Mouse (Mus musculus) mature B cell (primary cell): ENCODE results near the gene D630045J12Rik.

Experiments used
- in situ Hi-C: fragments of 300-500 bp; cut with MboI; formaldehyde crosslinking; loops from 2 replicates; pipeline ENCODE4 v1.14.3; 2019

D630045J12Rik gene

GRCm38 (mm10) chr6:38134806-38135559 lies 118.8 kb downstream of the D630045J12Rik start:
- in situ Hi-C loops, result no loop called here

GRCm38 (mm10) chr6:38131801-38132231 lies 122.0 kb downstream of the D630045J12Rik start:
- in situ Hi-C loops, result no loop called here

GRCm38 (mm10) chr6:38129883-38130282 lies 123.9 kb downstream of the D630045J12Rik start:
- in situ Hi-C loops, result no loop called here

- in situ Hi-C loops, result no loop called here
These were observed 125.7 kb downstream of the D630045J12Rik start for GRCm38 (mm10) chr6:38128115-38128514.

- in situ Hi-C loops, result no loop called here
These were observed 128.3 kb downstream of the D630045J12Rik start for GRCm38 (mm10) chr6:38125462-38125861.

GRCm38 (mm10) chr6:38124882-38125281 lies 128.9 kb downstream of the D630045J12Rik start:
- in situ Hi-C loops, result no loop called here

- in situ Hi-C loops, result no loop called here
These were observed 129.5 kb downstream of the D630045J12Rik start, which contains the start of gene Atp6v0a4 for GRCm38 (mm10) chr6:38124207-38124835. Gene Atp6v0a4, minus strand, starts transcription at chr6:38124586.

GRCm38 (mm10) chr6:38123471-38124206 lies 130.2 kb downstream of the D630045J12Rik start:
- in situ Hi-C loops, result no loop called here

GRCm38 (mm10) chr6:38122791-38123190 lies 131.0 kb downstream of the D630045J12Rik start:
- in situ Hi-C loops, result no loop called here

- in situ Hi-C loops, result no loop called here
These were observed 132.0 kb downstream of the D630045J12Rik start for GRCm38 (mm10) chr6:38121843-38122242.

GRCm38 (mm10) chr6:38120681-38121371 lies 133.0 kb downstream of the D630045J12Rik start:
- in situ Hi-C loops, result no loop called here

- in situ Hi-C loops, result no loop called here
These were observed 135.5 kb downstream of the D630045J12Rik start for GRCm38 (mm10) chr6:38118341-38118740.

GRCm38 (mm10) chr6:38116107-38116770 lies 137.6 kb downstream of the D630045J12Rik start:
- in situ Hi-C loops, result no loop called here

- in situ Hi-C loops, result no loop called here
These were observed 142.9 kb downstream of the D630045J12Rik start for GRCm38 (mm10) chr6:38110859-38111258.

- in situ Hi-C loops, result no loop called here
These were observed 143.9 kb downstream of the D630045J12Rik start for GRCm38 (mm10) chr6:38109871-38110270.

- in situ Hi-C loops, result no loop called here
These were observed 144.5 kb downstream of the D630045J12Rik start, which contains the start of gene Tmem213 for GRCm38 (mm10) chr6:38109160-38109795. Gene Tmem213, plus strand, starts transcription at chr6:38109255.

GRCm38 (mm10) chr6:38108449-38108848 lies 145.4 kb downstream of the D630045J12Rik start:
- in situ Hi-C loops, result no loop called here

GRCm38 (mm10) chr6:38105924-38106323 lies 147.9 kb downstream of the D630045J12Rik start:
- in situ Hi-C loops, result no loop called here

GRCm38 (mm10) chr6:38103775-38104174 lies 150.0 kb downstream of the D630045J12Rik start:
- in situ Hi-C loops, result no loop called here

GRCm38 (mm10) chr6:38102216-38102795 lies 151.5 kb downstream of the D630045J12Rik start:
- in situ Hi-C loops, result no loop called here
